Mouse (Mus musculus) erythroblast, embryonic 14.5 days (primary cell): ENCODE data around the gene Nckap5.

Source experiments
- GATA1 ChIP-seq: IDR thresholded peaks from 2 replicates; pipeline ENCODE4 v1.6.1; 2012; ENCODE audit warnings: low read length, inconsistent platforms, mixed read lengths
- TAL1 ChIP-seq: IDR thresholded peaks from 3 replicates; pipeline ENCODE4 v1.6.1; 2012; ENCODE audit warnings: low read length, inconsistent platforms, mixed read lengths

GRCm38 (mm10) chr1:126209743-126210142 is 620.9 kb downstream of the Nckap5 start:
- no peak for TF ChIP-seq TAL1
- TF ChIP-seq GATA1 = no peak
